Mouse (Mus musculus): ENCODE measurements at regions not wholly inside any gene's neighbourhood (a gene's known extent, or its start where the extent isn't known, plus 50 kb on each side); places are given as distances from the start of the nearest gene placed in this dataset.

DNA sequence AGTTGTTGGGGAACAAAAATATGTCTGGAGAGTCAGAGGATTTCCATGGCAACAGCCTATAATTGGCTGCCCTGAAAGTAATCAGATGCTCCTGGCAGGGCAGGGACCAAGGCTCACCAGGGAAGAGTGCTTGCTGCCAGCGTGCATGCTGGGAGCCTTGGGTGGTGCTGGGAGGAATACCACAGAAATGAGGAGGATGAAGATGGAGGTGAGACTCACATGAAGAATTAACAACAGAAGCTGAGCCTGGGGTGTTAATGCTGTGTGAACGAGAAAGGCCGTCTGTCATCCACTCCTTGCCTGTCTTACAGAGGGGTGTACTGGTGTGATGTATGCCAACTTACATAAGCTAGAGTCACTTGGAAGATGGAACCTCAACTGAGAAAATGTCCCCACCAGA, 380.3 kb downstream of the Matn1 start:
- ATAC-seq (ENCODE audit: low read depth): no peak
- Histone ChIP-seq H3K9ac (no peak overlapping the region), H3K27me3 (no peaks in the 10 kb centered on the region), H3K4me3 (no peak overlapping the region), H3K36me3 (no peaks in the 10 kb centered on the region), H3K4me2 (no peak overlapping the region), H3K27ac (replicated peaks) (no peak overlapping the region), H3K4me1 (replicated peaks) (no peaks in the 10 kb centered on the region), H3K9me3 (no peaks in the 10 kb centered on the region)
- WGBS: 77% methylated on average over 3 of the region's 3 CpGs

GRCm38 (mm10) chr4:131325200-131325599, 381.0 kb downstream of the Matn1 start:
- WGBS: 91% methylated on average over 11 of the region's 11 CpGs
- Histone ChIP-seq H3K4me2 (no peak overlapping the region), H3K36me3 (no peaks in the 10 kb centered on the region), H3K9me3 (no peaks in the 10 kb centered on the region), H3K4me1 (replicated peaks) (no peaks in the 10 kb centered on the region), H3K4me3 (no peak overlapping the region), H3K9ac (no peak overlapping the region), H3K27me3 (no peaks in the 10 kb centered on the region), H3K27ac (replicated peaks) (no peak overlapping the region)
- ATAC-seq (ENCODE audit: low read depth): no peak

DNA sequence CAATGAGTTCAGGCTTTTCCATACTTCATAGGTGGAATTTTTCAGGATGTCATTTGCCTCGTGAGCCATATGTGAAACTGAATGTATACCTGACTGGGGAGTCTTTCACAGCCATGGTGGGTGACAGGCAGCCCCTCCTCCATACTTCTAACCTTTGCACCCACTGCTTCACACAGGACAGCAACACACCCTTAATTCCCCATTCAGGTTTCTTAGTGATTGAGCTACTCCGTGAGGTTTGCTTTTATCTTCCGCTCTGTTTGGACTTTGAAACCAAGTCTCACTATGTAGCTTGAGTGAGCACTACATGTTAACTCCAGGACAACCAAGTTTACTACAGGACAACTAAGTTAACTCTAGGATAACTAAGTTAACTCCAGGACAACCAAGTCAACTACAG, 381.4 kb downstream of the Matn1 start:
- no peaks in the 10 kb centered on the region for H3K36me3 ChIP-seq
- WGBS: 86% methylated on average over 3 of the region's 3 CpGs
- ATAC-seq (ENCODE audit: low read depth): no peak
- no peak overlapping the region for H3K9ac ChIP-seq
- no peak overlapping the region for H3K27ac ChIP-seq (replicated peaks)
- H3K9me3 ChIP-seq: no peaks in the 10 kb centered on the region
- H3K4me2 ChIP-seq: no peak overlapping the region
- no peaks in the 10 kb centered on the region for H3K27me3 ChIP-seq
- H3K4me1 ChIP-seq (replicated peaks): no peaks in the 10 kb centered on the region
- no peak overlapping the region for H3K4me3 ChIP-seq

- Histone ChIP-seq H3K27me3 (no peaks in the 10 kb centered on the region), H3K36me3 (no peaks in the 10 kb centered on the region), H3K9ac (no peak overlapping the region), H3K4me2 (no peak overlapping the region), H3K4me1 (replicated peaks) (no peaks in the 10 kb centered on the region), H3K9me3 (no peaks in the 10 kb centered on the region), H3K4me3 (no peak overlapping the region), H3K27ac (replicated peaks) (no peak overlapping the region)
- WGBS: 62% methylated on average over 5 of the region's 5 CpGs
- no peak for ATAC-seq (ENCODE audit: low read depth)
Observed at GRCm38 (mm10) chr4:131329398-131329797, 385.2 kb downstream of the Matn1 start.

DNA sequence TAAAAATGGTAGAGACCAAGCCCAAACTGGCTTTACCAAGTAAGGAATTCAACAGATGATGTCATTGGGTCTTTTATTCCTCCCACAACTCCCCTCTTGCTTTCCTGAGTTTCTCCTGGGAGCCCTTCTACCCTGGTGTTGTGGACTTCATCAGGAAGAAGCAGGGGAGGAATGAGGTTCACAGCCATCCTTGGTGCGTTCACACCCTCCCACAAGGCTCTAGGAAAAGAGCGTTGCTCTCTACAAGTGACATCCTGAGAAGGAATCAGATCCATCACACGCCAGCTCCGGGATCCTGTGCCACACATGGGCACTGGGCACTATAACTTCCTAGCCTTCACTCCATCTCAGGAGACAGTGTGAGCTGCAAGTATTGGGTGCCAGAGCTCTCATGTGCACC, 387.5 kb downstream of the Matn1 start:
- WGBS: 91% methylated on average over 4 of the region's 4 CpGs
- no peak overlapping the region for H3K27ac ChIP-seq (replicated peaks)
- H3K4me1 ChIP-seq (replicated peaks): no peaks in the 10 kb centered on the region
- no peaks in the 10 kb centered on the region for H3K36me3 ChIP-seq
- H3K9ac ChIP-seq: no peak overlapping the region
- no peak overlapping the region for H3K4me3 ChIP-seq
- no peak for ATAC-seq (ENCODE audit: low read depth)
- no peaks in the 10 kb centered on the region for H3K27me3 ChIP-seq
- no peak overlapping the region for H3K4me2 ChIP-seq
- H3K9me3 ChIP-seq: no peaks in the 10 kb centered on the region

DNA sequence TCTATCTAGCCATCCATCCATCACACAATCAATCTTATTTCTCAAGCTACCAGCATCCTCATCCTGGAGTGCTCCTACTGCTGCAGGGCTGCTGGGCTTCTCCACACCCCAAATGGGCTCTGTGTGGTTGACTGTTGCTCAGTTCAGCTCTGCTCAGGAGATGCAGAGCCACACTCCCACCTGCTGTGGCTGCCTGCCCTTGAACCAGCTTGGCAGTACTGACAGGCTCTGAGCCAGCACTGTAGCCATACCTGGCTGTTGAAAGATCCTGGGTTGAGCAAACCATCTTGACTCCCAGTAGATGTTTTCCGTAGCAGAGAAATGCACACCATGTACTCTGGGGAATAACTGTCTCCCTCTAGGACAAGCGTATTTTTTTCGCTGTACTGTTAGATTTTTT, 392.6 kb downstream of the Matn1 start:
- H3K9ac ChIP-seq: no peak overlapping the region
- peaks cover 14% of the 10 kb centered on the region for H3K4me1 ChIP-seq (replicated peaks)
- H3K4me3 ChIP-seq: no peak overlapping the region
- ATAC-seq (ENCODE audit: low read depth): no peak
- WGBS: 86% methylated on average over 3 of the region's 3 CpGs
- no peaks in the 10 kb centered on the region for H3K27me3 ChIP-seq
- H3K9me3 ChIP-seq: no peaks in the 10 kb centered on the region
- H3K27ac ChIP-seq (replicated peaks): no peak overlapping the region
- no peaks in the 10 kb centered on the region for H3K36me3 ChIP-seq
- no peak overlapping the region for H3K4me2 ChIP-seq

DNA sequence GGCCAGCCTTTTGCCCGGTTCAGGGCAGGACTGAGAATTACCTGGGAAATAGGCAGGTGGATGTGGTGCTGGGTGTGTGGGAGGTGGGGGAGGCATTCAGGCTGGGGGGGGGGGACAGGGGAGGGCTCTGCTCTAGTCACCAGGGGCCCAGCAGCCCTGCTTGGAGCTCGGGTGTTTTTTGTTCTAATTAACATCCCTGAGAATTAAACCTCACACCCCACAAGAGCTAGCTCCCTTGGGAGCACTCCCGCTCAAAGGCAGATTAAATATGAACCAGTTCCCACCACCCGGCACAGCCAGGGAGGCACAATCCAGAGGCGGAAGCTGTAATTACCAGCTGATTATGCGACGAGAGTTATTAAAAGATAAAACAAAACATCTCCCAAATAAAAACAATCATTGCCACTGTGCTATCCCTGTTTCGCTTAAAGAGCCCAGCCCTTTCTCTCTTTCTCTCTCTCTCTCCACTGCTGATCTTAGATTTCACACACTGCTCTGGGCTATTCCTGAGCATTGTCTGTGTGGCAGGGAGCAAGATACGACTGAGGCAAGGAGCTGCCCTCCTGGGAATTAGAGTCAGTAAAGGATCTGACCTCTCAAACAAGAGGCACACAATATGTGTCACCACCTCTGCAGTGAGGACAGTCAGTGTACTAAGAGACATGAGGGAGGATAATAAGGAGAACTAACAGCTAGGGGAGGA, 397.0 kb downstream of the Matn1 start:
- no peaks in the 10 kb centered on the region for H3K9me3 ChIP-seq
- no peak overlapping the region for H3K4me3 ChIP-seq
- WGBS: 27% methylated on average over 9 of the region's 9 CpGs
- H3K9ac ChIP-seq: 0 out of 2 replicates have a peak overlapping the region, but pooled peaks have one; percentile 5
- H3K4me2 ChIP-seq: 0 out of 2 replicates have a peak overlapping the region, but pooled peaks have one; percentile 13
- peak overlapping the region; percentile 65 for H3K27ac ChIP-seq (replicated peaks)
- no peaks in the 10 kb centered on the region for H3K27me3 ChIP-seq
- peaks cover 15% of the 10 kb centered on the region for H3K4me1 ChIP-seq (replicated peaks)
- H3K36me3 ChIP-seq: no peaks in the 10 kb centered on the region
- ATAC-seq (ENCODE audit: low read depth): peak; percentile 65; the same call in 1 of the 2 replicates

DNA sequence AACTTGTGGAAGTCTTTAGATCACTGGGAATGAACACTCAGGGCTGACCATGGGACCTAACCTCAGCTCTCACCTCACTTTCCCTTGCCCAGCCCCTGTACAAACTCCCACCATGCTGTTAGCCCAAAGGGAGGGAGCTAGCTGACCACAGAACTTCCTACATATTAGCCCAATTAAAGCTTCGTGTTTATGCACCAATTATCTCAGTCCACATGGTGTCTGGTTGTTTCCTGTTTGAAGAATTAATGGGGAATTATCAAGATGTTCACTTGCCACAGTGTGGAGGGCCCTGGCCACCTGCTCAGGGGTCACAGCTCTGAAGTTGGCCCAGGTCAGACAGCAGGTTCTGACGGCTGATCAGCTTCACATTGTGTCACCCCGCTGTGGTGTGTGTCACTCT, 402.5 kb downstream of the Matn1 start:
- Histone ChIP-seq H3K36me3 (no peaks in the 10 kb centered on the region), H3K9ac (no peak overlapping the region), H3K4me2 (no peak overlapping the region), H3K9me3 (no peaks in the 10 kb centered on the region), H3K4me3 (no peak overlapping the region), H3K27me3 (peaks cover 9% of the 10 kb centered on the region; the same call in 1 of the 2 replicates), H3K4me1 (replicated peaks) (peaks cover 11% of the 10 kb centered on the region; the same call in 1 of the 2 replicates), H3K27ac (replicated peaks) (no peak overlapping the region)
- no peak for ATAC-seq (ENCODE audit: low read depth)
- 83% methylated on average over 3 of the region's 3 CpGs for WGBS

- H3K36me3 ChIP-seq: no peaks in the 10 kb centered on the region
- peaks cover 9% of the 10 kb centered on the region; the same call in 1 of the 2 replicates for H3K4me1 ChIP-seq (replicated peaks)
- no peak overlapping the region for H3K4me3 ChIP-seq
- H3K27me3 ChIP-seq: peaks cover 9% of the 10 kb centered on the region; the same call in 1 of the 2 replicates
- ATAC-seq (ENCODE audit: low read depth): no peak
- H3K9ac ChIP-seq: no peak overlapping the region
- no peaks in the 10 kb centered on the region for H3K9me3 ChIP-seq
- 20% methylated on average over 7 of the region's 7 CpGs for WGBS
- H3K27ac ChIP-seq (replicated peaks): no peak overlapping the region
- H3K4me2 ChIP-seq: no peak overlapping the region
Observed at GRCm38 (mm10) chr4:131350268-131350667, 406.1 kb downstream of the Matn1 start.

DNA sequence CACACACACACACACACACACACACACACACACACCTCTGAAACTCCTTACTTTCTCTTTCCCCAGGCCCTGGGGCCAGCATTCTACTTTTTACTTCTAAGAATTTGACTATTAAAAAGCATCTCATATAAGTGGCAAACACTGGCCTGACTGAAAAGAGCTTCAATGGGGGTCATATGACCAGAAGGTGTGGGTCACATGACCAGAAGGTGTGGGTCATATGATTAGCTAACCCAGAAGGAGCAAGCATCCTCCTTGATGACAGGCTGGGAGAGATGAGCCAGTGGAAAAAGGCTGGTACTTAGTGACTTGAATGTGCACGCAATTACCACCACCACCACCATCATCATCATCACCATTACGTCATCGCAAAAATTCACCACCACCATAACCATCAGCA, 410.7 kb downstream of the Matn1 start:
- Histone ChIP-seq H3K9ac (no peak overlapping the region), H3K4me3 (no peak overlapping the region), H3K4me1 (replicated peaks) (peaks cover 7% of the 10 kb centered on the region; the same call in 1 of the 2 replicates), H3K9me3 (no peaks in the 10 kb centered on the region), H3K27me3 (peaks cover 2% of the 10 kb centered on the region; the same call in 1 of the 2 replicates), H3K27ac (replicated peaks) (no peak overlapping the region), H3K4me2 (no peak overlapping the region), H3K36me3 (no peaks in the 10 kb centered on the region)
- ATAC-seq (ENCODE audit: low read depth): no peak
- WGBS: 98% methylated on average over 3 of the region's 3 CpGs

GRCm38 (mm10) chr4:131355526-131355991, 411.4 kb downstream of the Matn1 start:
- H3K36me3 ChIP-seq: no peaks in the 10 kb centered on the region
- no peak overlapping the region for H3K4me3 ChIP-seq

GRCm38 (mm10) chr4:131356316-131356715, 412.1 kb downstream of the Matn1 start:
- H3K4me3 ChIP-seq: no peak overlapping the region
- no peak overlapping the region for H3K9ac ChIP-seq
- H3K27ac ChIP-seq (replicated peaks): no peak overlapping the region; the same call in 1 of the 2 replicates
- ATAC-seq (ENCODE audit: low read depth): peak; percentile 61; the same call in 1 of the 2 replicates
- H3K27me3 ChIP-seq: no peaks in the 10 kb centered on the region
- WGBS: 74% methylated on average over 12 of the region's 12 CpGs
- H3K4me2 ChIP-seq: no peak overlapping the region
- H3K36me3 ChIP-seq: no peaks in the 10 kb centered on the region
- H3K4me1 ChIP-seq (replicated peaks): no peaks in the 10 kb centered on the region
- no peaks in the 10 kb centered on the region for H3K9me3 ChIP-seq

More at GRCm38 (mm10) chr4:131355526-131355991, 411.4 kb downstream of the Matn1 start:
- H3K27me3 ChIP-seq: no peaks in the 10 kb centered on the region
- H3K27ac ChIP-seq (replicated peaks): no peak overlapping the region
- 0 out of 2 replicates have a peak, but pooled peaks cover 1% of the 10 kb centered on the region for H3K4me1 ChIP-seq (replicated peaks)
- H3K9ac ChIP-seq: no peak overlapping the region
- ATAC-seq (ENCODE audit: low read depth): no peak
- no peak overlapping the region for H3K4me2 ChIP-seq
- WGBS: 90% methylated on average over 12 of the region's 12 CpGs
- H3K9me3 ChIP-seq: no peaks in the 10 kb centered on the region

Measured in neural tube, embryonic 13.5 days (tissue).